Mouse (Mus musculus) embryonic fibroblast, embryonic 13.5 days (primary cell): ENCODE measurements around the gene Tbc1d14. TPM values are rescaled to one million over a fixed set of nuclear protein-coding genes. Genes with fewer than 3 reads are reported as not detected.

Experiments
- H3K27ac ChIP-seq: 2 replicates; pipeline ENCODE4 v1.5.1; 2012; ENCODE audit warnings: low read length, control low read depth, inconsistent platforms; ENCODE audit not compliant: insufficient read depth
- H3K4me1 ChIP-seq: 2 replicates; pipeline ENCODE4 v1.6.1; 2011; ENCODE audit warnings: low read length; ENCODE audit not compliant: control insufficient read depth, insufficient read depth
- H3K4me3 ChIP-seq: 2 replicates; pipeline ENCODE4 v1.5.1; 2011; ENCODE audit warnings: mild to moderate bottlenecking, control low read depth, low read length; ENCODE audit not compliant: insufficient read depth
- CTCF ChIP-seq: IDR thresholded peaks from 2 replicates; pipeline ENCODE4 v1.5.1; 2011; ENCODE audit warnings: mild to moderate bottlenecking, control low read depth, low read length, moderate library complexity, borderline replicate concordance; ENCODE audit not compliant: insufficient read depth
- POLR2A ChIP-seq: IDR thresholded peaks from 2 replicates; pipeline ENCODE4 v1.6.1; 2011; ENCODE audit warnings: low read depth, mild to moderate bottlenecking, control low read depth, low read length, moderate library complexity
- polyA plus RNA-seq: library from polyadenylated mRNA; stranded (reverse); fragments of >200 nt; gene quantifications from 2 replicates; pipeline ENCODE4 v1.2.4, GENCODE M21; 2011; ENCODE audit warnings: low read depth; ENCODE audit not compliant: missing spikeins, insufficient read length

Tbc1d14 gene
- polyA plus RNA-seq, 1 experiment = 26.1 TPM

- H3K4me3 ChIP-seq = no peak overlapping the region
- H3K27ac ChIP-seq = no peak overlapping the region
- H3K4me1 ChIP-seq = peaks cover 3% of the 10 kb centered on the region; the same call in 1 of the 2 replicates
- TF ChIP-seq POLR2A (no peak), CTCF (no peak)
These were observed 52.1 kb downstream of the Tbc1d14 start for GRCm38 (mm10) chr5:36540928-36541327.

- Histone ChIP-seq H3K4me3 (no peak overlapping the region), H3K27ac (no peak overlapping the region), H3K4me1 (peaks cover 3% of the 10 kb centered on the region; the same call in 1 of the 2 replicates)
- TF ChIP-seq POLR2A = no peak
These were observed 54.4 kb downstream of the Tbc1d14 start for GRCm38 (mm10) chr5:36538576-36539187.

GRCm38 (mm10) chr5:36536424-36536823 is 56.7 kb downstream of the Tbc1d14 start:
- Histone ChIP-seq H3K4me3 (no peak overlapping the region), H3K4me1 (no peaks in the 10 kb centered on the region), H3K27ac (no peak overlapping the region)
- TF ChIP-seq CTCF (no peak), POLR2A (no peak)

DNA sequence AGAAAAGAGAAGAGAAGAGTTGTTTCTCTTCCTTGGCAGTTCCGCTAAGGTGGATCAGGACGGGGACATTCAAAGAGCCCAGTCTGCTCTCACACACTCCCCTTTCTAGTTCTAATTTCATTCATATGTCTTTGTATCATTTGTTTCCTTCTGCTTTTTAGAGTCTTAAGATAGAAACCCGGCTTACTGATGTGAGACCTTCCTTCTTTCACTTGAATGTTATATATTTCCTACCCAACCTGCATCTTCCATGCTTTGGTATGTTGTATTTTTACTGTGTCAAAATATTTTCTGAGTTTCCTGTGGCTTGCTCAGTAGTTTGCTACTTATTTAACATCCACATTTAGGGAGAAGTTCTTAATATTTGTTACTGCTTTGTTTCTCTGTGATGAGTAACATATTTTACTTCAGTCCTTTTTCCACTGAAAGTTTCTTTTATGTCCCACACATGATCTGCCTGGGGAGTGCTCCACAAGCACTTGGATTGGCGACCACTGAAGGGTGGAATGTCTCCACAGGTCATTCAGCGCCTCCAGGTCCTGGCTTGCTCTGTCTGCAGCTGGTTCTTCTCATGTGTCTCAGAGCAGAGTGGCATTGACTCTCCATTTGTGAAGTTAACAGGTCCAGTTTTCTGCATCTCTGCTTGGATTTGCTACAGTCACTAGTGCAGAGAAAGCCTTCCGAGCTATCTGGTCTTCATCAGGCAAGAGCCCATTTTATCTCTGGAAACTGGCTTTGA is 57.5 kb downstream of the Tbc1d14 start:
- TF ChIP-seq CTCF (no peak), POLR2A (no peak)

GRCm38 (mm10) chr5:36534455-36535030 is 58.5 kb downstream of the Tbc1d14 start:
- Histone ChIP-seq H3K27ac (no peak overlapping the region), H3K4me1 (peaks cover under 1% of the 10 kb centered on the region; the same call in 1 of the 2 replicates), H3K4me3 (no peak overlapping the region)
- no peak for TF ChIP-seq CTCF
- TF ChIP-seq POLR2A = no peak

More for the DNA sequence above, 57.5 kb downstream of the Tbc1d14 start:
- Histone ChIP-seq H3K27ac (no peak overlapping the region), H3K4me3 (no peak overlapping the region), H3K4me1 (no peaks in the 10 kb centered on the region)

GRCm38 (mm10) chr5:36530129-36530751 is 62.8 kb downstream of the Tbc1d14 start:
- peaks cover 9% of the 10 kb centered on the region; the same call in 1 of the 2 replicates for H3K4me1 ChIP-seq
- no peak for TF ChIP-seq CTCF
- TF ChIP-seq POLR2A = peak; percentile 91
- peak overlapping the region; percentile 79 for H3K4me3 ChIP-seq
- H3K27ac ChIP-seq = peak overlapping the region; percentile 36; the same call in 1 of the 2 replicates

GRCm38 (mm10) chr5:36529698-36530097 is 63.4 kb downstream of the Tbc1d14 start:
- Histone ChIP-seq H3K4me1 (peaks cover 9% of the 10 kb centered on the region; the same call in 1 of the 2 replicates), H3K4me3 (peak overlapping the region; percentile 79), H3K27ac (peak overlapping the region; percentile 36; the same call in 1 of the 2 replicates)
- TF ChIP-seq CTCF = no peak
- TF ChIP-seq POLR2A = no peak

DNA sequence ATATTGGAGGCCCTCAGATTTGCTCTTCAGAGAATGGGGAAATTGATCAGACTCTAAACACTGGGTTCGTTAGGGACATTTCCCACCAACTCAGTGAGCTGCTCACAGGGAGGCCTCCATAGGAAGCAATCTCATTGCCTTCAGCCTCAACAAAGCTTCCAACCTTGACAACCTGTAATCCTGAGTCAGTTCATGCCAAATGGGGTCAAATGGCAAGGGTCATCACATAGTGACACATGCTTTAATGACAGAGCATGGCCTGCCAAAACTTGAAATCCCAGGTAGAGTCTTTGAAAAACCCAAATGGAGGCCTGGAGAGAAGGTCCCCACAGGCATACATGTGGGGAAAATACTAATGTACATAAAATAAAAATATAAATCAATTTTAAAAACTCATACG is 66.2 kb downstream of the Tbc1d14 start:
- no peak for TF ChIP-seq CTCF
- TF ChIP-seq POLR2A = no peak
- peaks cover 9% of the 10 kb centered on the region; the same call in 1 of the 2 replicates for H3K4me1 ChIP-seq
- H3K27ac ChIP-seq = no peak overlapping the region
- H3K4me3 ChIP-seq = no peak overlapping the region

GRCm38 (mm10) chr5:36526274-36526673 is 66.8 kb downstream of the Tbc1d14 start:
- H3K4me1 ChIP-seq = peaks cover 9% of the 10 kb centered on the region; the same call in 1 of the 2 replicates
- TF ChIP-seq CTCF (peak; percentile 71; the same call in 1 of the 2 replicates), POLR2A (no peak)
- no peak overlapping the region for H3K27ac ChIP-seq
- no peak overlapping the region for H3K4me3 ChIP-seq
